Mouse (Mus musculus) stomach, embryonic 16.5 days (tissue): ENCODE data around the gene Lrit2. TPM values are rescaled to one million over a fixed set of nuclear protein-coding genes. Genes with fewer than 3 reads are reported as not detected.

ENCODE experiments used
- ATAC-seq: fragments of 200-750 bp; cut with Nextera tagmentation; 2 replicates; pipeline ENCODE4 v1.8.0; 2017; ENCODE audit warnings: moderate number of reproducible peaks, moderate TSS enrichment; ENCODE audit not compliant: insufficient read depth, low FRiP score
- H3K27ac ChIP-seq: fragments of 300-500 bp; sonication (generic); 2 replicates; pipeline ENCODE4 v1.5.1; 2014; ENCODE audit warnings: low read length
- H3K27me3 ChIP-seq: fragments of 300-500 bp; sonication (generic); 2 replicates; pipeline ENCODE4 v1.6.1; 2014; ENCODE audit warnings: low read length, control low read depth, mixed read lengths; ENCODE audit not compliant: control insufficient read depth, insufficient read depth
- H3K36me3 ChIP-seq: fragments of 300-500 bp; sonication (generic); 2 replicates; pipeline ENCODE4 v1.6.1; 2014; ENCODE audit warnings: low read length; ENCODE audit not compliant: control insufficient read depth, insufficient read depth
- H3K4me1 ChIP-seq: fragments of 300-500 bp; sonication (generic); 2 replicates; pipeline ENCODE4 v1.6.1; 2014; ENCODE audit warnings: low read length, control low read depth, mixed read lengths; ENCODE audit not compliant: control insufficient read depth, insufficient read depth
- H3K4me2 ChIP-seq: fragments of 300-500 bp; sonication (generic); 2 replicates; pipeline ENCODE4 v1.6.1; 2014; ENCODE audit warnings: low read depth, low read length, mixed read lengths
- H3K4me3 ChIP-seq: fragments of 300-500 bp; sonication (generic); replicated peaks from 2 replicates; pipeline ENCODE4 v1.5.1; 2014; ENCODE audit warnings: mild to moderate bottlenecking, low read length
- H3K9ac ChIP-seq: fragments of 300-500 bp; sonication (generic); 2 replicates; pipeline ENCODE4 v1.6.1; 2014; ENCODE audit warnings: low read length
- H3K9me3 ChIP-seq: fragments of 300-500 bp; sonication (generic); replicated peaks from 2 replicates; pipeline ENCODE4 v1.6.1; 2016; ENCODE audit warnings: low read length, control low read depth; ENCODE audit not compliant: control insufficient read depth
- WGBS: fragments of 180-500 bp; shearing (Covaris S2); extraction: QIAGEN DNeasy Blood & Tissue Kit; methylation state at CpG from one replicate; pipeline ENCODE4 v1.1.7; 2014; 5-methylcytosine and 5-hydroxymethylcytosine counted together
- polyA plus RNA-seq: library from polyadenylated mRNA; unstranded; fragments of >200 nt; fragmentation: Nextera tagmentation; extraction: Ambion mirVana; gene quantifications from 2 replicates; pipeline ENCODE4 v1.2.1, GENCODE M21; 2015

The Lrit2 gene
- not detected in 2 replicates for polyA plus RNA-seq

GRCm38 (mm10) chr14:37067629-37068028 lies at the start of gene Lrit2:
Lrit2 (plus strand) TSS chr14:37067929.
- no peak within 1 kb of the TSS for H3K4me3 ChIP-seq
- no peaks in the 10 kb centered on the region for H3K4me1 ChIP-seq
- H3K9me3 ChIP-seq, result no peaks in the 10 kb centered on the region
- H3K4me2 ChIP-seq, result no peak within 1 kb of the TSS
- H3K27ac ChIP-seq, result no peak within 1 kb of the TSS
- H3K36me3 ChIP-seq, result no peaks in the 10 kb centered on the region
- WGBS, result 74% methylated on average over 5 of the region's 5 CpGs
- no peak within 1 kb of the TSS for H3K9ac ChIP-seq
- no peak for ATAC-seq
- no peaks in the 10 kb centered on the region for H3K27me3 ChIP-seq

DNA sequence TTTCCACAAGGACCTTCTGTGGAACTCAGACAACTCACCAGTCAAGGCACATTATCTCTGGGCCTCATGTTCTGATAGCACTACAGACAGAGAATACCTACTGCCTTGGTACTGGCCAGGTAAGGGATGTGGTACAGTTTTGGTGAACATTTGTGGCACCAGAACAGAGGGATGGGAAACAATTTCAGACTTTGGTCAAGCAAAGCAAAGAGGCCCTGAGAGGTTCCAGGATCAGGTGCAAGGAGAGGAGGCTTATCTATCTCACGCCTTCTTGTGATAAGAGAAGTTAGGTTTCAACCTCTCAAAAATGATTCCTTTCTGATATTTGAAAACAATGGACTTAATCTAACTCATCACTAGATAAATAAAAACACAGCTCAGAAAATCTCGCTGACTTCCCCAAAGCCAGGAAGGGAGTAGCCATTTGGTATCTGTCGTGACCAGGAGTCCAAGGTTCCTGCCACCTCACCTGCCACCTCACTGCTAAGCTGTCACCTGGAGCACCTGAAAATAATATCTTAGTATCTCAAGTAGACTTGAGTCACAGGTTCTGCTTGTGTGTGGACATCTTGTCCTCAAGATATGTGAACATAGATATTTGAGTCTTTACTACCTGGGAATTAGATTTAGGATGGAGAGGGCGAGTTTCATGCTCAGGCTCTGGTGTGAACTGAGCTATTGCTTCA lies 40.3 kb upstream of the Lrit2 start:
- H3K4me1 ChIP-seq, result no peaks in the 10 kb centered on the region
- ATAC-seq, result no peak
- WGBS, result 65% methylated on average over 4 of the region's 4 CpGs
- no peak overlapping the region for H3K4me2 ChIP-seq
- no peak overlapping the region for H3K4me3 ChIP-seq
- H3K27me3 ChIP-seq, result no peaks in the 10 kb centered on the region
- H3K36me3 ChIP-seq, result no peaks in the 10 kb centered on the region
- no peak overlapping the region for H3K27ac ChIP-seq
- H3K9me3 ChIP-seq, result no peaks in the 10 kb centered on the region
- H3K9ac ChIP-seq, result no peak overlapping the region

- Histone ChIP-seq H3K4me2 (no peak overlapping the region), H3K4me1 (no peaks in the 10 kb centered on the region), H3K36me3 (no peaks in the 10 kb centered on the region), H3K27ac (no peak overlapping the region), H3K9me3 (no peaks in the 10 kb centered on the region), H3K9ac (no peak overlapping the region), H3K27me3 (no peaks in the 10 kb centered on the region), H3K4me3 (no peak overlapping the region)
- WGBS, result 84% methylated on average over 3 of the region's 3 CpGs
- ATAC-seq, result no peak
Measured at GRCm38 (mm10) chr14:37027951-37028350, 39.8 kb upstream of the Lrit2 start.

DNA sequence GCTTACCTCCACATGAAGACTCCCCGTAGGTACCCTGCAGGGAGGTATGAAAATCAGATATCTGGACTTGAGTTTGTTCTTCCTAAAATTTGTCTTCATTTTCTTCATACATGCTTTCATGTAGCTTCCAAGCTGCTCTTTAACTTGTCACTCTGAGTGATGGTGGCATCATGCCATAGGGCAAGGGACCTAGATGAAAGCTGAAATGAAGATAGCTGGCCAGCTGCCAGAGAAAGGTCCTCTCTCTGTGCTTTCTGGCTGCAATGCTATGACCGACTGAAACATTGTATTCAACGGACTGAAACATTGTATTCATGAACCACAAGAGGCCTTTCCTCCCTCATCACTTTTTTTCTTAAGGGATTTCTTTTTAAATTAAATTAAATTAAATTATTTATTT lies 39.2 kb upstream of the Lrit2 start:
- no peak for ATAC-seq
- Histone ChIP-seq H3K36me3 (no peaks in the 10 kb centered on the region), H3K9ac (no peak overlapping the region), H3K27ac (no peak overlapping the region), H3K4me1 (no peaks in the 10 kb centered on the region), H3K9me3 (no peaks in the 10 kb centered on the region), H3K27me3 (no peaks in the 10 kb centered on the region), H3K4me2 (no peak overlapping the region), H3K4me3 (no peak overlapping the region)
- WGBS, result 84% methylated on average over 3 of the region's 3 CpGs

DNA sequence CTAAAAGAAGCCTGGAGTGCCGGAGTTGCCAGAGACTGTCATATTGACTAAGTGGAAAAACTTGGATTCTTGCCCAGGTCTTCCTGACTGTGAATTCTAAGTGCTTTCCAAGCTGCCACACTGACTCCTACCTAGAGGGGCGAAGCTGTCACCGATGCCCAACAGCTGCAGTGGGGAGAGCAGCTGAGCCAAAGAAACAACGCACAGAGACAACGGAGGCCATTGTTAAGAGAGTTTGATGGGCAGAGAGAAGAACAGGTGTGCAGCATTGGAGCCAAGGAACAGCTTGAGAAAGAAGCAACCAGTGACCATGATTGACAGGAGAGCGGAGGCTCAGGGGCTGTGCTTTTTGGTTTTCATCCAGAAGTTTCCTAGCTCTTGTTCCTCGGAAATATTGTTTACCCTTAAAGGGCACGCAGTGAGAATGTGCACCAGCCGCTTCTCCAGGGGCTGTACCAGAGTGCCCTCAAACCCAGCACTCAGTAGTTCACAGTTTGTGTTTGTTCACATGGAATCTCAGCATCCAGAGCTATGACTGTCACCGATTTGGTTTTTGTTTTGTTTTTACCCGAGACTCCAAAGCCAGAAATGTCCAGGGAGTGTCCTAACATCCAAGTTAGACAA lies 35.1 kb upstream of the Lrit2 start:
- no peaks in the 10 kb centered on the region for H3K4me1 ChIP-seq
- 63% methylated on average over 11 of the region's 11 CpGs for WGBS
- H3K27me3 ChIP-seq, result no peaks in the 10 kb centered on the region
- H3K9me3 ChIP-seq, result no peaks in the 10 kb centered on the region
- H3K9ac ChIP-seq, result no peak overlapping the region
- no peak overlapping the region for H3K4me2 ChIP-seq
- H3K4me3 ChIP-seq, result no peak overlapping the region
- ATAC-seq, result no peak
- no peak overlapping the region for H3K27ac ChIP-seq
- no peaks in the 10 kb centered on the region for H3K36me3 ChIP-seq

- no peaks in the 10 kb centered on the region for H3K4me1 ChIP-seq
- H3K4me3 ChIP-seq, result no peak overlapping the region
- no peaks in the 10 kb centered on the region for H3K27me3 ChIP-seq
- ATAC-seq, result no peak; the same call in 1 of the 2 replicates
- no peak overlapping the region for H3K4me2 ChIP-seq
- 14% methylated on average over 7 of the region's 7 CpGs for WGBS
- H3K36me3 ChIP-seq, result no peaks in the 10 kb centered on the region
- no peaks in the 10 kb centered on the region for H3K9me3 ChIP-seq
- no peak overlapping the region for H3K9ac ChIP-seq
- no peak overlapping the region for H3K27ac ChIP-seq
Measured at GRCm38 (mm10) chr14:37033241-37033640, 34.5 kb upstream of the Lrit2 start.

GRCm38 (mm10) chr14:37034432-37034831 lies 33.3 kb upstream of the Lrit2 start:
- Histone ChIP-seq H3K9me3 (no peaks in the 10 kb centered on the region), H3K9ac (no peak overlapping the region), H3K27me3 (no peaks in the 10 kb centered on the region), H3K36me3 (no peaks in the 10 kb centered on the region), H3K4me2 (no peak overlapping the region), H3K4me1 (no peaks in the 10 kb centered on the region), H3K4me3 (no peak overlapping the region), H3K27ac (no peak overlapping the region)
- WGBS, result 47% methylated on average over 5 of the region's 5 CpGs
- ATAC-seq, result no peak

- Histone ChIP-seq H3K36me3 (no peaks in the 10 kb centered on the region), H3K4me3 (no peak within 1 kb of the TSS), H3K4me1 (no peaks in the 10 kb centered on the region), H3K9me3 (no peaks in the 10 kb centered on the region), H3K4me2 (no peak within 1 kb of the TSS), H3K27me3 (no peaks in the 10 kb centered on the region), H3K27ac (no peak within 1 kb of the TSS), H3K9ac (no peak within 1 kb of the TSS)
- no peak for ATAC-seq
- WGBS, result 72% methylated on average over 1 of the region's 1 CpGs
Measured at GRCm38 (mm10) chr14:37048914-37049410, 18.8 kb upstream of the Lrit2 start, which contains the start of gene Rgr. Rgr (minus strand) TSS chr14:37048964.

DNA sequence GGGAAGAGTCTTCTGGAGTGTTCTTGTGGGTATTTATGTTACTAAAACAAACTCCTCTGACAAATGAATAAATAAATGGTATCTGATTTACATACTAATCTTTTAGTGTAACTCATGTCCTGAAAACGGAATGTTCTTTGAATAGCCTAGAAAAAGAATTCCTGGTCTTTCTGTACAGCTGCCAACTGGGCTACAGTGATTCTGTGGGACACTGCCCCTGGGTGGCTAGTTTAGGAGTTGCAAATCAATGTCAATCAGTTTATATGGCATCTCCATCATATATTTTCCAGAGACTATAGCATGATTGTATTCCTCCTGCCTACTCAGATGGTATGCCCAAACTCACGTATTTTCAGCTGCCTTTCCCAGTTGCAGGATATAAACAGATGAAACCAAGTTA lies 2.9 kb upstream of the Lrit2 start:
- 55% methylated on average over 2 of the region's 2 CpGs for WGBS
- ATAC-seq, result no peak

More for the DNA sequence above, 2.9 kb upstream of the Lrit2 start:
- Histone ChIP-seq H3K27me3 (no peaks in the 10 kb centered on the region), H3K4me3 (no peak overlapping the region), H3K36me3 (no peaks in the 10 kb centered on the region), H3K27ac (no peak overlapping the region), H3K4me1 (no peaks in the 10 kb centered on the region), H3K9ac (no peak overlapping the region), H3K4me2 (no peak overlapping the region), H3K9me3 (no peaks in the 10 kb centered on the region)
